Mouse (Mus musculus): ENCODE measurements at regions not wholly inside any gene's neighbourhood (a gene's known extent, or its start where the extent isn't known, plus 50 kb on each side); places are given as distances from the start of the nearest gene placed in this dataset.

GRCm38 (mm10) chr13:57305586-57305985, 409.8 kb upstream of the Trpc7 start:
- ChIA-PET CTCF (interaction anchor here in 1 of 4 experiments (0.6 kb wide), 1 partner anchor 499 kb away, joined by 4 read pairs; no protein-coding TSS in a partner anchor), POLR2A (no interaction called here)

DNA sequence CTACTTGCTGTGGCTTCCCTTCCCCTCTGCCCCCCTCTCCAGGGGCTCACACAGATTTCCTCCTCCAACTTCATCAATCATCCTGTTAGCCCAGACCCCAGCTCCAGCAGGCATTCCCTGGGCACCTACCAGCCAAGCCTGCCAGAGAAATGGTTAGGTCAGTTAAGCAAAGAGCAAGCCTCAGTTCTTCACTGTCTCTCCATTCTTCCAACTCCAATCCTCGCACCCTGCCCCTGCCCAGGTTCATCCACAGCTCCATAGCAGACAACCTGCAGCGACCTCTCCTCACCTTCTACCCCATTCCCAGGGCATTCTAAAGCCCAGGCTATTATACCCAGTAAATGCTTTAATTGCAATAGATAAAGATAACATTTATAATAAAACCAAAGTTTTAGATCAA, 408.0 kb upstream of the Trpc7 start:
- POLR2A ChIA-PET, result no interaction called here
- CTCF ChIA-PET, result no interaction called here

DNA sequence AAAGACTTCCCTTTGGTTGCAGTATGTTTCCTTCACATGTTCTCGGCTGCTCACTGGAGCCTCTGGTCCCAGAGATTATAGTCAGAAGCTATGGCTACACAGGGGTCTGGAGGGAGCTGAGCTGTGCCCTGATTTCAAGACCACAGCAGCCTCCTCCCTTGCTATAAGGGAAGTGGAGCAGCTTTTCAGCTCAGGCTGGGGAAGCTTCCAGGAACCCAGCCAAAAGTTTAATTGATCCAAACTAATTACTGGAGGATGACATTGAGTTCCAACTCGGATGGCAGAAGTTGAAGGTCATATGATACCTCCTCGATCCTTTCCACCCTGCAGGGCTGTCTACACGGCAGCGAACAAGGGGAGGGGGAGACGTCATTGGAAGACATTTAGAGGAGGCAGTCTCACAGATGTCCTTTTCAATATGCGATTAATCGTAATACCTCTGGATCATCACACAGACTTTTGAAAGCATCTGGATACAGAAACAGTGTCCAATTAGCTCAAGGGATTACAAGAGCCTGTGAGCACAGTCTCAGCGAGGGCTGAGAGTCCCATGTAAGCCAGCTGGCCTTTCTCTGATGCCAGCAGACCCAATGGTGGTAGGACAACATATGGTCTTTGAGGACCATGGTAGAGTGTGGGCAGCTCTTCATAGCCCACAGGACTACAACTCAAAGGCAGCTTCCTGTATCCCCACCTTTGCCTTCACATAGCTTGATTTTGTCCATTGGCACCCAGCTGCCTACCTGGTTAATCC, 396.1 kb upstream of the Trpc7 start:
- POLR2A ChIA-PET, result no interaction called here
- CTCF ChIA-PET, result interaction anchor here in 2 of 4 experiments (0.6 to 1.3 kb wide), 5 partner anchors 11 to 1025 kb away, joined by 3 to 5 read pairs (median 3); no protein-coding TSS in a partner anchor

GRCm38 (mm10) chr13:57286168-57286567, 390.4 kb upstream of the Trpc7 start:
- ChIA-PET POLR2A (no interaction called here), CTCF (no interaction called here)

DNA sequence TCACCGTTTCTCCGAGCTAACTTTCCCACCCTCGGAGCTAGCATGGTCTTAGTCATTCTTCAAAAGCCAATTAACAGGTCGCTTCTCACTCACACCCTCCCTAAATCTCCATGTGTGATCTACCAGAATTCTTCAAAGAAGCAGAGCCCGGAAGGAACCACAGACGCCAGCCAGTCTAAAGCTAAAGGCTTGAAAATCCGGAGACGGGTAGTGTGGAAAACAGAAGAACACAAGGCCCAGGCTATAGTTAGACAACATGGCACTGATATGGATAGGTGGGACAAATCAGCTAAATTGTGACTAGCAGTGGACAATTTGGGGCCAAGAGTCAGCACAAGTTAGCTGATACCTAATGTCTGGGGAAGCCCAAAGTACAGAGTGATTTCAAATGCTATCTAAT, 387.0 kb upstream of the Trpc7 start:
- ChIA-PET CTCF (interaction anchor here (0.6 to 3.0 kb wide), 16 partner anchors 11 to 762 kb away, joined by 3 to 36 read pairs (median 6); partner anchors contain the start of gene Spock1 (in 2 of the 4)), POLR2A (no interaction called here)

- CTCF ChIA-PET, result interaction anchor here (0.6 to 3.0 kb wide), 46 partner anchors 8 to 769 kb away, joined by 3 to 36 read pairs (median 4); partner anchors contain the start of gene Spock1 (in 3 of the 4)
- POLR2A ChIA-PET, result interaction anchor here in 1 of 4 experiments (1.0 kb wide), 1 partner anchor 100 kb away, joined by 3 read pairs; no protein-coding TSS in a partner anchor
Measured at GRCm38 (mm10) chr13:57281941-57282710, 386.3 kb upstream of the Trpc7 start.

DNA sequence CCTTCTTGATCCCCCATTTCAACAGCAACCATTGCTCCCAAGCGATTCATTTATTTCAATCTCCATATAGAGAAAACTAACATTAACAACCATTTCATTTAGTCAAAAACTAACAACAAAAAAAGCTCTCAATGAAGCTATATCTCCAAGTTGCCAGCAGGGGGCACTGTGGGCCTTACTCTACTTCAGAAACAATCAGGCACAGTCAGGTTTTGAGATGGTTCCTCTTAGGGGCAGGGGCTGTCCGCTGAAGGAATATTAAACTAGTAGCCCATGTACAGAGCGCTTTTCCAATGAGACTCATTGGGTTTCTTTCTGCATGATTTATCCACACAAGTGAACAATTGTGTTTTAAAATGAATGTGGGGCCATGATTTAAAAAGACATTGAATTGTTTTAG, 385.7 kb upstream of the Trpc7 start:
- CTCF ChIA-PET, result interaction anchor here (0.5 to 3.0 kb wide), 51 partner anchors 9 to 770 kb away, joined by 3 to 36 read pairs (median 4); partner anchors contain the start of gene Spock1 (in 3 of the 4)
- POLR2A ChIA-PET, result interaction anchor here in 1 of 4 experiments (1.0 kb wide), 1 partner anchor 101 kb away, joined by 3 read pairs; no protein-coding TSS in a partner anchor

- ChIA-PET CTCF (interaction anchor here (0.5 to 1.7 kb wide), 15 partner anchors 9 to 662 kb away, joined by 3 to 9 read pairs (median 4); no protein-coding TSS in a partner anchor), POLR2A (no interaction called here)
Measured at GRCm38 (mm10) chr13:57278580-57278979, 382.8 kb upstream of the Trpc7 start.

- POLR2A ChIA-PET, result no interaction called here
- CTCF ChIA-PET, result interaction anchor here in 2 of 4 experiments (0.7 to 1.0 kb wide), 2 partner anchors 380 to 471 kb away, joined by 3 read pairs; no protein-coding TSS in a partner anchor
Measured at GRCm38 (mm10) chr13:57277076-57277475, 381.3 kb upstream of the Trpc7 start.

GRCm38 (mm10) chr13:57275871-57276270, 380.1 kb upstream of the Trpc7 start:
- ChIA-PET POLR2A (interaction anchor here in 1 of 4 experiments (0.6 kb wide), 1 partner anchor 12 kb away, joined by 3 read pairs; no protein-coding TSS in a partner anchor), CTCF (no interaction called here)

GRCm38 (mm10) chr13:57273593-57273992, 377.8 kb upstream of the Trpc7 start:
- ChIA-PET POLR2A (interaction anchor here in 1 of 4 experiments (0.7 kb wide), 1 partner anchor 37 kb away, joined by 6 read pairs; no protein-coding TSS in a partner anchor), CTCF (no interaction called here)

- POLR2A ChIA-PET, result interaction anchor here in 2 of 4 experiments (0.8 to 1.1 kb wide), 4 partner anchors 19 to 463 kb away, joined by 3 to 4 read pairs (median 3); no protein-coding TSS in a partner anchor
Measured at GRCm38 (mm10) chr13:57269614-57270013, 373.8 kb upstream of the Trpc7 start.

GRCm38 (mm10) chr13:57259920-57260319, 364.1 kb upstream of the Trpc7 start:
- ChIA-PET POLR2A (interaction anchor here in 3 of 4 experiments (0.6 to 1.5 kb wide), 10 partner anchors 21 to 453 kb away, joined by 3 to 5 read pairs (median 3); no protein-coding TSS in a partner anchor), CTCF (interaction anchor here (0.6 to 3.9 kb wide), 48 partner anchors 9 to 1407 kb away, joined by 3 to 37 read pairs (median 4); partner anchors contain the start of gene Gm45623 (in 1 of the 4))

More at GRCm38 (mm10) chr13:57269614-57270013, 373.8 kb upstream of the Trpc7 start:
- CTCF ChIA-PET, result interaction anchor here (0.5 to 3.5 kb wide), 77 partner anchors 9 to 1102 kb away, joined by 3 to 56 read pairs (median 4); partner anchors contain the start of genes Gm45623 (in 1 of the 4), Slc25a48 (in 1 of the 4) and Spock1 (in 1 of the 4)

- ChIA-PET POLR2A (interaction anchor here in 3 of 4 experiments (0.6 to 1.5 kb wide), 11 partner anchors 21 to 453 kb away, joined by 3 to 5 read pairs (median 3); no protein-coding TSS in a partner anchor), CTCF (interaction anchor here (0.6 to 3.9 kb wide), 50 partner anchors 10 to 1407 kb away, joined by 3 to 37 read pairs (median 4); partner anchors contain the start of gene Gm45623 (in 1 of the 4))
Measured at GRCm38 (mm10) chr13:57259474-57259873, 363.7 kb upstream of the Trpc7 start.

DNA sequence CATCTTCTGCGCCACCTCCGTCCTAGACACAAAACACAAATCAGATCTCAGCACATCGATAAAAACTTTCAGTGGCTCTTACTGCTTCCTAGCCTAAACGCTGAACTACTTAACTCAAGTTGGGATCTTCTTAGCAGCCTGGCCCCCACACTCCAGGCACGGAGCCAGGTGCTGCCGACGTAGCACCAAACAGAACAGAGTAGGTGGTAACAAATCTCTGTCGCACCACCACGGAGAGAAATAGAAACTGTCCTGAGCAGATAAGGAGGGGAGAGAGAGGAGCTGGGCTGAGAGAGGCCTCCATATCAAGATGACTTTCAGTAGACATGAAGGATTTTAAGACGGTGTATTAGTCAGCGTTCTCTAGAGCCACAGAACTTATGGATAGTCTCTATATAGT, 360.1 kb upstream of the Trpc7 start:
- CTCF ChIA-PET, result interaction anchor here in 2 of 4 experiments (1.2 to 1.4 kb wide), 2 partner anchors 14 to 450 kb away, joined by 3 to 4 read pairs; no protein-coding TSS in a partner anchor
- POLR2A ChIA-PET, result interaction anchor here in 1 of 4 experiments (1.2 kb wide), 1 partner anchor 23 kb away, joined by 3 read pairs; no protein-coding TSS in a partner anchor

GRCm38 (mm10) chr13:57249851-57250250, 354.1 kb upstream of the Trpc7 start:
- ChIA-PET CTCF (no interaction called here), POLR2A (no interaction called here)

DNA sequence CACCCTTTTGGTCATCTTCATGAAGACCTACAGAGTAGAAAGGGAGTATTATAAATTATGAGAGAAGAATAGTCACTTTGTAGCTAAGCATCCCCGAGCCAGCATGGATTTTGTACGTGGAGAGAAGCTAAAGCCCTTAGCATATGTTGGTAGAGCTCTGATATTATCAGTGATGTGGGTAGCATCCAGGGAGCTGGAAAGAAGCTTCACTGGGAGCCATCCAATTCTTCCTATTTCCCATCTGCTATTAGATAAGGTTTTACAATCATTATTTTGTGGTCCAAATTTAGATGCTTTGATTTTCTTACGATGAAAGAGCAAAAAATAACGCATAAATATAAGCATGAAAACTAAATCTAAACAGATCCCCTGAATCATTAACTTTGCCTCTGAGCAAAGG, 353.6 kb upstream of the Trpc7 start:
- ChIA-PET POLR2A (no interaction called here), CTCF (no interaction called here)

DNA sequence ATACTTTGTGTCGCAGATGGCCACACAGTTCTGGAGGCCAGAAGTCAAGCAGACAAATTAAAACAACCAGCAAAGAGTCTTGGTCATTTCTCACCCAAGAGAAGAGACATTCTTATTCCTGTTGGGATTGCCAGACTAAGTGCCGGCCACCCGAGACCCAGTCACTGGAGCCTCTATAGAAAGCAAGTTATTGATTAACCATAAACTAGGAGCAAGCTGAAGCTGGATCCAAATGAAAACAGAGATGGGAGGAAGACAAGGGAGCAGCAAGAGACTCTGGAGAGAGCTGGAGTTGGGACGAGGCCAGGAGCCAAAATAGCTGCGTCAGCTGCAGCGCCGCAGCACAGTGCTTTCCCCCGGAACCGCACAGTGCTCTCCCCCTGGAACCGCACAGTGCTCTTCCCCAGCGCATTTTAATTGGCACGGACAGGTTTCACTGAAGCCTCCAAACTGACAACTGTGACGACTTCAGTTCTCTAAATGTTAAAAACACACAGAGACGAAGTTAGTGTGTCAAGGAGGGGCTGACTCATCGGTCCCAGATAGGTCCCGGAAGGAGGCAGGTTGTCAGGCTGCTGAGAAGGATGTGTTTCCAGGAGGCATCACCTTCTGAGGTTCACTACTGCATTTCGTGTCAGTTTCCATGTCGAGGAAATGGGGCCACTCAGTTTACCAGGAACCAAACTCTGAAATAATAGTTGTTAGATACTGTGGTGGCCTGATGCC, 350.6 kb upstream of the Trpc7 start:
- POLR2A ChIA-PET, result no interaction called here

More for the DNA sequence above, 350.6 kb upstream of the Trpc7 start:
- CTCF ChIA-PET, result no interaction called here
